Mouse (Mus musculus) lung, postnatal 36 days (tissue): ENCODE results near the gene Col23a1.

Experiments used
- DNase-seq: peaks from one replicate; pipeline ENCODE4 v3.0.0; 2022; ENCODE audit warnings: mixed read lengths

Gene Col23a1

DNA sequence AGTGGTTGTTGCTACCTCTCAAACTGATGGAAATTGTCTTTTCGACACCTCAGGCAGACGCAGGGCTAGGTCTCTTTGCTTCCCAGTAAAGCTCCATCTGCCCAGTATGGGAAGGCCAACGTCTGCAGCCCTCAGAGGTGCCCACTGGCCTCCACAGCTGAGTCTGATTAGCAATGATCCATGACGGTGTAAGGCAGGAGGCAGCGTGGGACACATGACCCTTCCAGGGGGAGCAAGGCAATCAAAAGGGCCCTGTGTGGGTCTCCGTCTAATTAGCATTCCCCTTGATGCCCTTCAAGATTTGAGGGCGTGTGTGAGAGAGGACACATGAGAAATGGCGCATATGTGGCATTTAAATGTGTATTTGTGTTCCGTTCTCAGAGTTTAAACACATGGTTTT lies 199.1 kb downstream of the Col23a1 start:
- DNase-seq = no peak

DNA sequence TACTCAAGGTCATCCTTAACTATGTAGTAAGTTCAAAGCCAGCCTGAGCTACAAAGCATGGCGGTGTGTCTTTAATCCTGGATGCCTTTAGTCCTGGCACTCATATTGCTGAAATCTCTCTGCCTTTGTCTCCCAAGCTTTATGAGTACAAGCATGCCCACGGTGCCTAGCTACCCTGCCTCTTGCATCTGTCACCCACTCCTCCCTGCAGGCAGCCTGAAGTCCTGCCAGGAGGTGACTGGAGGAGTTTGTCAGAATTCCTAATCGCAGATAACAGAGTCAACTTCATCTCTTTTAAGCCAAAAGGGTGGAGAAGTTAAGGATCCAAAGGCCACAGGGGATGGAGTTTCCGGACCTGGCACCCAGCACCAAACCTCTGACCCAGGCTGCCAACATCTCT lies 203.7 kb downstream of the Col23a1 start:
- no peak for DNase-seq

- DNase-seq = peak; percentile 32
Measured at GRCm38 (mm10) chr11:51494178-51494577, 204.5 kb downstream of the Col23a1 start.

GRCm38 (mm10) chr11:51499776-51500175 lies 210.1 kb downstream of the Col23a1 start:
- no peak for DNase-seq

DNA sequence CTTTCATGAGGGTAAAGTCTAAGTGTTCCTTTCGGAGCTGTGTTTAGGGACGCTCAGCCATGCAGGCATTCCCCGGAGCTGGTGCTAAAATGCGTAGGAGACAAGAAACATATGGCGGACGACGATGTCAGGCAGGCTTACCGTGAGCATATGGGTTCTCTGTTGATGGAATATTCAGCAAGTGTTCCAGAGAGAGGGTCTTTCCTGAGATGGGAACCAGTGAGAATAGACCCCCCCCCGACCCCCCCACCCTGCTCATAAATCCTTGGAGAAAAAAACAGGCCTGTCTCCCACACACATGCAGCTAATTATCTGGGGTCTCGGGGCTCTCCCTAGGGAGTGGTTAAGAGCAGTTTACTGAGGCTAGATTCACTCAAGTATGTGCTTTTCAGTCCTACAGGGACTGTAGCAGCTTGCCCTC lies 212.7 kb downstream of the Col23a1 start:
- no peak for DNase-seq

DNA sequence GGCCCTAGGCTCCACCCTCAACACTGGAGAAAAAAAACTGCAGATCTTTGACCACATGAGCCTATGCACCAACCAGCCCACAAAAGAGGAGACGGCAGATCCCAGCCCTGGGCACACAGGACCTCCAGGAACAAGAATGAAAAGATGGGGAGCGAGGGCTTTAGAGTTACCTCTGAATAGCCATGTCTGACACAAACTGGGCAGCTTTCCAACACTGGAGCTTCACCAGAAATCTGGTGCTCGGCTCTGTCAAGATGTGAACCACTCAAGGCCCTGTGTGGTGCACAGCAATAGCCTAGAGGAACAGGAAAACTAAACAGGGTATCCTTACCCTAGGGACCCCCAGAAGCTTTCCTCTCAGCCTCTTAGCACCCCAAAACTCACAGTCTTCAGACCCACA lies 215.2 kb downstream of the Col23a1 start:
- no peak for DNase-seq

- no peak for DNase-seq
Measured at GRCm38 (mm10) chr11:51508053-51508452, 218.3 kb downstream of the Col23a1 start.

DNA sequence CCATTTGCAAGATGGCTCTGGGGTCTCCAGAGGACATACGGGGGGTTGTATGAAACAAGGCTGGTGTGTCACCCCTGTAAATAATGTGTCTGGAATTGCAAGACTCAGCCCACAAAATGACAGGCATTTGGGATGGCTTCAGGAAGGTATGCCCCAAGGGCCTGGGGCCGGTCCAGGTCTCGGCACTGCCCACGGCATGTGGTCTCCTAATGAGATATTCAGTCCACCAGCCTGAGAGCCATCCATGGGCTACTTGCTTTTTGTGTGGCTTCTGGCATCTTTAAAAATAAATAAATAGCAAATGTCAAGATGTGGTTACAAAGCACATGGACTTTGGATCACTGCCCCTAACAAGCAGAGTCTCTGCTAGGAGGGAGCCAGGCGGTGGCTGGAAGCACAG lies 219.5 kb downstream of the Col23a1 start:
- DNase-seq = no peak

DNA sequence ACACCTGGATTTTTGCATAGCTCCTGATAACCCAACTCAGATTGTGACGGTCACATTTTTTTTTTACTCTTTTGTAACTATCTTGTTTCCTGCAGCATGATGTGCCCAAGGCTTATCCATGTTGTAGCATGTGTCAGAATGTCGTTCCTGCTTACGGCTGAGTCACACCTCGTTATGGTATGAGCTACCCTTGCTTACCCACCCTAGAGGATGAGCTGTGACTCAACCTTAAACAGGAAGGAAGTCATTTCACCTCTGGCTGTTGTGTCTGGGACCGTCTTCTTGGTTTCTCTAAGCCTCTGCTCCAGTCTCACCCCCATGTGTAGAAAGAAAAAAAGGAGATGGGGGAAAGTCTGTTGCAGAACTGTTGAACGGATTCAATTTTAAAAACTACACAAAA lies 223.3 kb downstream of the Col23a1 start:
- no peak for DNase-seq

DNA sequence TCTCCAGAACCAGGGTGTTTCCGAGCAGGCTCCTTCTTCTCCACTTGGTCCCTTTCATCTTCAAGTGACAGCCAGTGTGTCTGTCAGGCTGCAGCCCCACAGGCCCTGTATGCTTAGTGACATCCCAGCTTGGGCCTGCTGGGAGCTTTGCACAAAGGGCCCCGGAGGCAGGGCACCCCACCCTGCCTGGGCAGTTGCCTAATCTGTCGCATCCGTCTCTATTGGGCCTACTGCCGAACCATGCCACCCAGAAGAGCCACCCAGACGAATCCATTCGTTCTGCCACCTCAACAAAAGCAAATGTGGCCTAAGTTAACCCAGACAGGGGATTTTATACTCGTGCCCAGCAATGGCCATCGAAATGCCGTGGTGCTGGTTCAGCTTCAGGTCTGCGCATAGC lies 225.6 kb downstream of the Col23a1 start:
- no peak for DNase-seq

DNA sequence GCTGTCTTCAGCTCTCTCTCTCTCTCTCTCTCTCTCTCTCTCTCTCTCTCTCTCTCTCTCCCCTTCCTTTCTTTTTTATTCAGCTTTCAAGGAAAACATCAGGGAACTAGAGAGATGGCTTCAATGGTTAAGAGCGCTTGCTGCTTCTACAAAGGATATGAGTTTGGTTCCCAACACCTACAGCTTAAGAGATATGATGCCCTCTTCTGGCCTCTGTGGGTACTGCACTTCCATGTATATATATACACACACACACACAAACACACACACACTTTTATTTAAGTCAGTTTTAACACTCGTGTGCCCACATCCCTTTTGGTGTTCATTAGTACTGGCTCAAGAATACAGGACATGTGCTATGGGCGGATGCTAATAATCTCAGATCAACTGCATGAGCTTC lies 228.4 kb downstream of the Col23a1 start:
- DNase-seq = no peak

DNA sequence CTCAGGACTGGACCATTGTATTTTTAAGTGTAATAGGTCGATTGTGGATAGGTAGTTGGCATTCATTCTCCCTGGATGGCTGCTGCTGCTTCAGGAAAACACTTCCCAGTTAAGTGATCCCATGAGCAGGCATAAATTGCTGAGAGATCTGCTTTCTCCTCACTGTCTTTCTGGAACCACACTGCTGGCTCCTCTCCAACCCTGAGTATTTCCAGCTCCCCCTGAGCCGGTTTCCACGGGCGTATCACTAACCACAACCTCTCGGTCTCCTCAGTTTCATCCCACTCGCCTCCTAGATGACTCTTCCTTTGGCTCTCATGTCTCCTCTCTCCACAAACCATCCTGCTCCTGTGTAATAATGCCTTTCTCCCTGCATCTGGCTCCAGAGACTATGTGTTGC lies 228.9 kb downstream of the Col23a1 start:
- DNase-seq = no peak

DNA sequence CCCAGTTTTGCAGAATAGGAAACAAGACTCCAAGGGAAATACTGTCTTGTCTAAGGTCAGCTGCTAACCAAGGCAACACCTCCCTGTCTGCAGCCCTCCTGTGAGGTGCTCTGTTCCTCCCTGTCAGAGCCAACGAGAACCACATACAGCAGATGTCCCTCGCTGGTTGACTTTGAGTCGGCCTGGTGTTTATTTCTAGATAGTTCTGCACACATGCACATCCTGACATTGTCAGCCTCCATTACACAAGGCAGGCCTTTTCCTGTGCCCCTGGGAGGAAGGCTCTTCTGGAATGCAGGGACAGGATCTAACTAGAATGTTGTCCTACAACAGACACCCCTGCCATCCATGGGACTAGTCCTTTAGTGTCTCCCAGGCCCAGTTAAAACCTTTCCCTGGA lies 231.7 kb downstream of the Col23a1 start:
- DNase-seq = no peak

- DNase-seq = no peak
Measured at GRCm38 (mm10) chr11:51523215-51523614, 233.5 kb downstream of the Col23a1 start.

- DNase-seq = no peak
Measured at GRCm38 (mm10) chr11:51523625-51524024, 233.9 kb downstream of the Col23a1 start.

- DNase-seq = no peak
Measured at GRCm38 (mm10) chr11:51526631-51527161, 237.0 kb downstream of the Col23a1 start.

DNA sequence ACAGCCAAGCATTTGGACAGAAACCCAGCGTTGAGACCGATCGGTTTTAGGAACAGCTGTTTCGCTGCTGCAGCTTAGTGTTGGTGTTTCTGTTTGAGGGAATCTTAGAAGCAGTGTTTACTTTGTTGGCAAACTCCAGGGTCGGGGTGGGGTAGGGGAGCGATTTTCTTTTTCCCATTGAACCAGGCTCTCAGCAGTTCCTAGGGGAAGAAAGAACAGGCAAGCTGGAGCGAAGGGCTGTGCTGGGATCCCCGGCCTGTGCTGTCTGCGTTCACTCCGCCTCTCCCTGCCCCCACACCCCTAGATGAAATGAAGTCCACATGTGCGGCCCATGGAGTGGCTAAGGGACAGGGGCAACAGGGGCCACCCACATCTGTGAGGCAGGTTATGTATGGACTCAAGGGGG lies 243.4 kb downstream of the Col23a1 start:
- DNase-seq = no peak

DNA sequence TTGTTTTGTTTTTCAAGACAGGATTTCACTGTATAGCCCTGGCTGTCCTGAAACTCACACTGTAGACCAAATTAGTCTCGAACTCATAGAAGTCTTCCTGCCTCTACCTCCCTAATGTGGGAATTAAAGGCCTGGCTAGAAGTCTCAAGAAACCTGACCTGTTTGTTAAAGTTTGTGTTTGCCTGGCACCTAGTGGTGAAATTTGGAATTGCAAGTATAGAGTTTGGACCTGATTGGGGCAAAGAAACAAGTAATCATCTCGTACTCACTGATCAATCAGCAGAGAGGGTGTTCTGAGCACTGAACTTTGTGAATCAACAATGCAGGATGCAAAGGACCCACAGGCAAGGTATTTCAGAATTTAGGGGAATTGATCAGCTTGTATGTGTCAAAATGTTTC lies 244.6 kb downstream of the Col23a1 start:
- peak; percentile 87 for DNase-seq

DNA sequence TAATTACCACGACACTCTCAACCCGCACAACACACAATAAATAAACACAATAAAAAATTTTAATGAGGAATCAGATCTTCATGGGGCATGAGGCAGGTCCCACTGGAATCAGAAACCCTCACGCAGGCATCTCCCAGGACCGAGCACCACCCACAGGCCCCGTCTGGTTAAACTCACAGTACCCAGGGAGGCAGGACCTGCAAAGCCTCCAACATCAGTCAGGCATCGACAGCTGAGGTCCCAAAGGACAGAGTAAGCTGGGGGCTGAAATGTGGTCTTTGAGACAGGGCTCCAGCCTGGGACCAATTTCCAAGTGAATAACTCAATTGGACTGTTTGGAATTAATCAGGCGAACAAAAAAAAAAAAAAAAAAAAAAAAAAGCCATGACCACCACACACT lies 248.7 kb downstream of the Col23a1 start:
- DNase-seq = no peak

DNA sequence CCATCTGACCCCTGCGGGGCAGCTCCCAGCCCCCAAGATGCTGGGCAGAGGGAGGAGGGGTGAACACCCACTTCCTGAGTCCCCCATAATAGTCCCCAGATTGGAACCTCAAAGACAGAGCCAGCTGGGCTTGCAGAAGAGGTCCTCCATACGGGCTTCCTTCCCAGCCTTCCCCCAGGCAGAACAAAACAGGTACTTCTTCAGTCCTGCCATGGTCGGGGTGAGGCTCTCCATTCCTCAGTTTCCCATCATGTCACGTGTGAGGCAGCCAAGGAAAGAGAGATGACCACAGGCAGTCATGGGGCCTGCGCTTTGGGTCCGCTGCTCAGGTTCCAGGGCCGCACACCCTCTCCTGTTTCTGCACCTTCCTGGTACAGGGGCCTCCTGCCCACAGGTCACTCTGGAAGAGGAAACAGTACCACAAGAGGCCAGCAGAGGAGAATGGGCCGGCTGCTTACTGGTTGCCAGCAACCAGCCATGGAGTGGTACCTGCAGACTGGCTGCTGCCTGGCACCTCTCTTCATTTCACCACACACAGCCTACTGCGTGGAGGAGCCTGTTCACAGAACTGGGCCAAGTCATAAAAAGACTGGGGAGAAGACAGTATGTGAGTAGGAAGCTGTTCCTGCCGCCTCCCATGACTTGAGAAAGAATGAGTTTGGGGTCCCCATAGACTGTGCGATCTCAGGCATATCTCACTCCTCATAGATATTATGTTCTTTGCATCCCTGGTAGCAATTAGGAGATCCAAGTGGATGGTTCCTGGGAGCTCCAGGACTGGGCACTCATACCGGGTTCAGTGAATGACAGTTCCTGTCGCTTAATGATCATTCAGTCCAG lies 249.4 kb downstream of the Col23a1 start:
- no peak for DNase-seq

GRCm38 (mm10) chr11:51539759-51540282 lies 250.1 kb downstream of the Col23a1 start:
- peak; percentile 99 for DNase-seq

DNA sequence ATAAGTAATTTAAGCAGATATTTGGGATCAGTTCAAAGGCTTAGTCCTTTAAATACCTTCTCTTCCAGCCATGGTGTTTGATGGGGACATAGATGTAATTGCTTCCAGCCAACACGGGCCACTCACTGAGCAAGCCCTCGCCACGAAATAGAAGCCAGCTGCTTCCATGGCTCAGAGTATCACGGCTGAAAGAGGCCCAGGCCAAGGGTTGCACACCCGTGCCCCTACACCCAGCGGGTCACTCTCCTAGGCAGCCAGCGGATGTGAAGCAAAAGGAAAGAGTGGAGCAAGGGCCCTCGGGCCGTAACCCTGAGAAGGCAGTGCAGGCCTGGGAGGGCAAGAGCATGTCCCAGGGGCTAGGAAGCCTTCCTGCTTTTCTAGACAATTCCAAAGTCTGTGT lies 252.7 kb downstream of the Col23a1 start:
- DNase-seq = peak; percentile 61

GRCm38 (mm10) chr11:51543487-51544050 lies 253.8 kb downstream of the Col23a1 start:
- DNase-seq = no peak

GRCm38 (mm10) chr11:51544413-51544812 lies 254.7 kb downstream of the Col23a1 start:
- no peak for DNase-seq
